Mouse (Mus musculus) spleen, adult 2 months (tissue): ENCODE measurements around the gene Alx3.

Experiments
- CTCF ChIP-seq: fragments of 200-500 bp; IDR thresholded peaks from 2 replicates; pipeline ENCODE4 v1.5.1; 2011; ENCODE audit warnings: mild to moderate bottlenecking, inconsistent platforms; ENCODE audit not compliant: insufficient read depth, insufficient read length, insufficient replicate concordance; ENCODE audit errors: extremely low read depth
- POLR2A ChIP-seq: fragments of 200-500 bp; IDR thresholded peaks from 2 replicates; pipeline ENCODE4 v1.6.1; 2011; ENCODE audit warnings: low read depth, low read length, inconsistent platforms

GRCm38 (mm10) chr3:107621286-107622075 lies 26.6 kb downstream of the Alx3 start:
- TF ChIP-seq POLR2A (no peak), CTCF (no peak)
